Mouse (Mus musculus): ENCODE measurements around the gene Zp3. TPM values are rescaled to one million over a fixed set of nuclear protein-coding genes. Genes with fewer than 3 reads are reported as not detected.

Zp3 gene
- total RNA-seq, 4 experiments from 2014 or later: not detected

DNA sequence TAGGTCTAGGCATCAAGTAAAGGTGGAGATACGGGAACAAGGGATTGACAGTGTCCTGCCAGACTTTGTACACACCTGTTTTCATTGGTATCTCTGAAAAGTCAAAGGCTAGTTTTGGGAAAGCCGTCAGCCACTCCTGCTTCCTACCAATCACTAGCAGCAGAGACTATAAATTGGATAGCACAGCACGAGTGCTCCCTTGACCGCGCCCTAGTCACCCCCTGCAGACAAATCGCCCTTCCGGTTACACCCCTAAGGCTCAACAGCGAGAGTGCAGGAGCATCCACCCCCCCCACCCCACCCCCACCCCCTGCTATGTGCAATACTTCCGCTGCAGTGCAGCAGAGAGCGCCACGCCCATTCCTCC, 17.8 kb upstream of the Zp3 start:
- no peak for DNase-seq

GRCm38 (mm10) chr5:135962492-135963279, 17.2 kb upstream of the Zp3 start:
- DNase-seq: peak; percentile 99

DNA sequence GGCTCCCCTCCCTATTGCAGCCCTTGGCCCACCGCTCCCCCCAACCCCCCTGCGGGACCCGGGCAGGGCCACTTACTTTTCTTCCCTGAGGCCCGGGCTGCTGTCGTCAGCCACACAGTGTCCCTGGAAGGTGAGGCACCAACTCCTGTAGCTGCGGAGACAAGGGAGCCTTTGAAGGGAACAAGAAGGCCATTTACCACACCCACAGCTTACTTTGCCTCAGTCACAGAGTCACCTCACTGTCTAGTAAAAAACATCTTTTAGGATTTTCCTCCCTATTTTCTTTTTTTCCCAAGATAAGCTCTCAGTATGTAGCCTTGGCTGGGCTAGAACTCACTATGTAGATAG, 16.6 kb upstream of the Zp3 start:
- DNase-seq: no peak

DNA sequence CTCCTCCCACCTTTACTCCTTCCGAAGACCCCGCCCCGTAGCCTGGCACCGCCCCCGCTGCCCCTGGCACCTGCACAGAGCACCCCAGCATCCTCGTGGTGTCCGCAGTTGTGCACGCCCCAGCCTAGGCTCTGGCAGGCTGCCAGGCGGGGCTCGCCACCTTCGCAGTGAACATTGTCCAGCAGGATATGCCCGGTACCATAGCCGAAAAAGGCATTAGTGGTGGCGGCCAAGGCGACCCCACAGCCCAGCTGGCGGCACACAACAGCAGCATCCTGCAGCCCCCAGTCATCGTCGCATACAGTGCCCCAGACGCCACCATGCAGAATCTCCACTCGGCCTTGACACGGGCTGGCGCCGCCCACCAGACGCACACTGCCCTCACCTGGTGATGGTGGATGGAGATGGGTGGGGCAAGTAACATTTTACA, 14.4 kb upstream of the Zp3 start:
- no peak for DNase-seq

DNA sequence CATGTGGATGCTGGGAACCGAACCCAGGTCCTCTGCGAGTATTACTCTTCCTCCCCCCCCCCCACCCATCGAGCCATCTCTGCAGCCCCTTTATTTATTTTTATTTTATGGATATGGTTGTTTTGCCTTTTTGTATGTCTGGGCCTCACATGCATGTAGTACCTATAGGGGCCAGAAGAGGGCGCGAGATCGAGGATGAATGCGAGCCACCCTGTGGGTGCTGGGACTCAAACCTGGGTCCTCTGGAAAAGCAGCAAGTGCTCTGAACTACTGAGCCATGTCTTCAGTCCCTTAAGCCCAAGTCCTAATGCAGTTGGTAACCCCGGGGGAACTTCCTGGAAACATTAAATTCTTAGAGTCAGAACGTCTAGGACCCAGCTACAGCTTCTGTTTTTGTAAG, 13.0 kb upstream of the Zp3 start:
- no peak for DNase-seq

DNA sequence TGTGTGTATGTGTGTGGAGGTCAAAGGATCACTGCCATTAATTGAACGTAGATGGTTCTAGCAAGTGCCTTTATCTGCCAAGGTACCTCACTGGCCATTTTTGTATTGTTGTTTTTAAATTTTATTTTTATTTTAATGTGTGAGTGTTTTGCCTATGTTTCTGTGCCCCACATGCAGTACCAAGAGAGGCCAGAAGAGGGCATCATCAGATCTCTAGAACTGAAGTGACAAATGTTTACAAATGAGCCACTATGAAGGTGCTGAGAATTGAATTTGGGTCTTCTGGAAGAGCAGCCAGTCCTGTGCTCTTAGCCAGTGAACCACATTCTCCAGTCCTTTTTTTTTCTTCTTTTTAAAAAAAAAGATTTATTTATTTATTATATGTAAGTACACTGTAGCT, 11.1 kb upstream of the Zp3 start:
- DNase-seq: no peak

DNA sequence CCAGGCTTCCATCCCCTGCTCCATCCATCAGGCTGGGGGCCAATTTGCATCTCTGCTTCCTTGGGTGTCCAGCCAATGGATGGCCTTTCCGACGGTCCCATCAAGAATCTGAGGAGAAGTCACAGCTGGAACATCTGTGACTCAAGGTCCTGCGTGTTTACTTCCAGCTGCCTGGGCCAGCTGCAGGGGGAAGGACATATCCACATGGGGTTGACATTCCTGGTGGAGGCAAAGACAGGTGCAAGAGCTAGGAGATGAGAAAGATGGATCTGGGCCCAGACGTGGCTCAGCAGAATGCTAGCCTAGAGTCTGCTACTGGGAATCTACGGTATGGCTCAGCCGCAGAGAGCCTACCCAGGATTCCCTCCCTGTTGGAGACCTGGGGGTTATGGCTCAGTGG, 9.7 kb upstream of the Zp3 start:
- no peak for DNase-seq

DNA sequence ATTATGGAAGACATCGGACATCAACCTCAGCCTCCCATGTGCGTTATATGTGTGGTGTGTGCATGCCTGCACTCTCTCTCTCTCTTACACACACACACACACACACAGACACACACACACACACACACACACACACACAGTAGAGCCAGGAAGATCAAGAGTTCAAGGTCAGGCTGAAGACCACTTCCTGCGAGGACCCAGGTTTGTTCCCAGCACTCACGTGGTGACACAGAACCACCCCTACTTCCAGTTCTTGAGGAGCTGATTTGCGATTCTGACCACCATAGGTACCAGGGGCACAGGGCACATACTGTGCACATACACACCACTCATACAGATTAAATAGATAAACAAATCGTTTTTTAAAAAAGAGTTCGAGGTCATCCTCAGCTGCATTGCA, 8.0 kb upstream of the Zp3 start:
- no peak for DNase-seq

DNA sequence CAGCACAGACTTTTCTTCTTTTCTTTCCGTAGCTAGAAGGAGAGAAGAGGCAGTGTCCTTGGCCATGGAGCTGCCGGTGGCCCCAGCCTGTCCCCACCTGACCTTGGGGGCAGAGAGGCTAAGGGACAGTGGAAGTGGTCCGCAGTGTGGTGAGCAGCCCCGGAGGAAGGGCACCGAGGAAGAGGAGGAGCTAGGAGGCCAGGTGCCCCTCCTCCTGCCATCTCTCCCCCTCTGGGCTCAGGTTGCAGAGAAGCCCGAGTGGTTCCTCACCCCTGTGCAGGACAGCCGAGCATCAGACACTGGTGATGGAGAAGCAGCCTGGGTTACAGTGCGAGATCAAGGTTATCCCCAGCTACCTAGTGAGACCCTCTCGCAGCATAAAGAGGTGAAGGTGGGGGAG, 5.5 kb upstream of the Zp3 start, which contains the start of gene Ssc4d:
Gene Ssc4d, minus strand, starts transcription at position 167 of the 400 bp plus-strand sequence.
- no peak for DNase-seq

GRCm38 (mm10) chr5:135975893-135976668, 3.8 kb upstream of the Zp3 start:
- DNase-seq: no peak

GRCm38 (mm10) chr5:135979381-135979780, 518 bp upstream of the Zp3 start:
- DNase-seq: no peak

- DNase-seq: no peak
Measured at GRCm38 (mm10) chr5:135982398-135982797, 2.5 kb downstream of the Zp3 start.

DNA sequence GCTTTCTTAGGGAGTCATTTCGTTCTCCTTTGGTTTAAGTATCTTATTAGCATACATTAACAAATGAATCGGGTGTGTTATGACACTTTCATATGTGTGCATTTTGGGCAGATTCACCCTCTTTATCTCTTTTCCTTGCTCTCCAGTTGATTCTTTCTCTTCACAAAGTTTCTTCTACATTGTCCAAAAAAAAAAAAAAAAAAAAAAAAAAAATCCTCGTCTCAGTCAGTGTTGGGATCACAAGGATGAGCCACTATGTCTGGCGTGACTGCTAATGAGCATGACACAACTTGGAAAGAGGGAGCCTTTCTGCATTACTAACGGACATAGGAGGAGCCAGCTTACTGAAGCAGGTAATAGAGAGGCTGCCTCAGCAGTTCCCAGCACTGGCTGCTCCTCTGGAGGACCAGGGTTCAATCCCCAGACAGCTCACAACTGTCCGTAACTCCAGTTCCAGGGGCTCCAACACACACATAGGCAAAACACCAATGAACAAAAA, 4.7 kb downstream of the Zp3 start:
- no peak for DNase-seq

- DNase-seq: no peak
Measured at GRCm38 (mm10) chr5:135987248-135987647, 7.3 kb downstream of the Zp3 start.

DNA sequence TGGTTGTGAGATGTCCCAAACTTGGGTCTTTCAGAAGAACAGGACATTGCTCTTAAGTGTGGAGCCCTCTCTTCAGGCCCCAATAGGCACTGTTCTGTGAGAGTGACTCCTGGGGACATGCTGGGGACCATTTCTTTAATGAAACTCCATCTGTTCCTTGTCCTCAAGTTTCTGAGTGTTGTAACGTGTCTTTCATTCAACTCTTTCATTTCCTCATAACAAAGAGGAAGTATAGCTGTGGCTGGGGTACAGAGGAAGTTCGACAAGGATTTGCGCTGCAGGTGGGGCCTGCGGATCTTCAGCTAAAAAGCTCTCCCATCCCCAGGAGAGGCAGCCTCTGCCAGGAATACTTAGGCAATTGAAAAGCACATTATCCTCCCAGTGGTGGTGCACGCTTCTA, 10.7 kb downstream of the Zp3 start:
- DNase-seq: no peak

DNA sequence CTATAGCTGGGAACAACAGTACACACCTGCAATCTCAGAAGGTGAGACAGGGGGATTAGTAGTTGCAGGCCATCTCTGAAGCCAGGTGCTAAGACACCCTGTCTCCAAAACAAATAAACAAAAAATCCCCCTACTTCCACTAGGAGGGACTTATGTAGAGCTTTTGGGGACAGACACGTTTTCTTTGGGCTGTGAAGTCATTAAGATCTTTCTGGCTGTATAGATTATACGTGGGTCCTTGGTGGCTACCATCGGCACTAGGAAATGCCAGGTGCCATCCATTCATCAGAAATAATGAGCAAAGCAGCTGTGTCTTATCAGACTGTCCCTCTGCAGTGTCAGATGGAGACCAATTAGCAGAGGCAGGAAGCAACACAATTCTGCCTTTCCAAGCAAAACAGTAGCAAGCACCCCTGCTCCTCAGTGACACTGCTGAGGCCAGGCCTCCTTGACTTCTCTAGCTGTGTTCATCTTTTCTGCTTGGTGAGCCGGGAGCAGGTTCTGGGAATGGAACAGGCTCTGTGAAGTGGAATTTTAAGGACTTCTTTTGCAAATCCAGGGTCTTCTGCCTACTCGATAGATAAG, 13.6 kb downstream of the Zp3 start:
- DNase-seq: no peak

- DNase-seq: no peak
Measured at GRCm38 (mm10) chr5:135994335-135994724, 14.4 kb downstream of the Zp3 start.

DNA sequence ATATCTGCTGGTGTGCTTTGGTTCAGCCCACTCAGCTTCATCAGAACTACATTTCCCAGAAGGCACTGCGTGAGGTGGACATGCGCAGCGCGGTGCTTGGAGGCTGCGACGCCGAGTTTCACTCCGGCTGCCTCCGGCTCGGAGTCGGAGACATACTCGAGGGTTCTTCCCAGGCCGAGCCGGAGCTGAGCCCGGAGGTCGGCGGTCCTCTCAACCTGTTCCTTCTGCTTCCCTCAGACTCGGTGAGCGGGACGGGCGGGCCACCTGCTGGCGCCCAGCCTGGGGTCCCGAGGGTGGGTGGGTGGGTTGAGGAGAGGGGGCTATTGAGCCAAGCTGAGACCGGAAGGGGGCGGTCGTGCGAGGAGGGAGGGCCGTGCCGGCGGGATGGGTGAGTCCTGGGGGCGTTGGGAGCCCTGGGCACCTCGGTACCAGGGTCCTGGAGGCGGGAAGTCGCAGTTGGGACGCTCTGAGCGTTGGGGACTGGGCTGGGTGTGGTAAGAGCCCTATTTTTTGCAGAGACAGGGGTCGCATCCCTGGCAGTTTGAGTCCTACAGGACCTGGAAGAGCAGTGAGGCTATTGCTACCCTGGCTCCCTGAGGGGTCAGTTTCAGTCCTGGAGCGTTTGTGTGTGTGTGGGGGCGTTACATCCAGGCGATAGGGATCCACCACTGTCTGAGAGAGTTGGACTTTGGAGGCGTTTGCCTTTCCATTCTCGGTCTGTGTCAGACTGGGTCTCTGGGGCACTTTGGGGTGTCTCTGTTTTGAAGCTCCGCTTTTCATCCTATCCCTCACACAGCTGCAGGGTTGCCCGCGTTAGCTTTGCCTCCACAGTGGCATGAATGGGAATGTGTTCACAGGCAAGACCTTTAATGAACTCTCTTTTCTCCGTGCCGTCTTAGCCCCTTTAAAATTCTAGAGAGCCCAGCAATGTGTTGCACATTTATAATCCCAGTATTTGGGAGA, 15.1 kb downstream of the Zp3 start, which contains the start of gene Dtx2:
Gene Dtx2, plus strand, starts transcription at position 76 of the 963 bp plus-strand sequence.
- DNase-seq: peak; percentile 83

DNA sequence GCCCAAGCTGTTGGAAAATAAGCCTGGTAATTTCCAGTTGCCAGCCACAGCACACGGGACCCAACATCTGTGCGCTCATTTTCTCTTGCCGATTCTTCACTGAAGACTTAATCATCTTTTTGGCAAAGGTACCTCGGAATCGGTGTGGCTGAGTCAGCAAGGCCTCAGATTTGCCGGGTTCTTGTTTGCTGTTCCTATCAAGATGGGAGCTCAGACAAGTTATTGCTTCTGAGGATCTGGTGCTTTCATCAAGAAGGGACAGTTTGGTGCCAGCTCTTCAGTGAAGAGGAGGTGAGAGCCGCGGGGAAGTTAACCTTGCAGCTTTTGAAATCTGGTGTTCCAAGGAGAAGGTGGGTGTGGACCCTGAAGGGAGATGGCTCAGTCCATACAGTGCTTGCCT, 16.3 kb downstream of the Zp3 start:
- DNase-seq: no peak

GRCm38 (mm10) chr5:136001222-136001621, 21.3 kb downstream of the Zp3 start:
- no peak for DNase-seq

DNA sequence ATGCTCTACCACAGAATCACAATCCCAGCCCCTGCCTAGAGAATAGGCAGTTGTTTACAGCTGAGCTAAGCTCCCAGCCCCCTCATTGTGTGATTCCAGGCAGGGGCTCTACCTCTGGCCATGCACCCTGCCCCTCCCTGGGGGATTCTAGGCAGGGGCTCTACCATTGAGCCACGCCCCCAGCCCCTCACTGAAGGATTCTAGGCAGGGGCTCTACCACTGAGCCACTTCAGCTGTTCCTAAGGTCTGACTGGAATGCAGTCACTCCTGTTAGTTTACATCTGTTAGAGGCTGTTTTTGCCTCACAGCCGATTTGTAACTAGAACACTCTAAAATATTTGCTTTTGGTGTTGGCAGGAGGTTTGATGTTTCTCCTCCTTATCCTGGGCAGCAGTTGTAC, 22.4 kb downstream of the Zp3 start:
- DNase-seq: no peak

DNA sequence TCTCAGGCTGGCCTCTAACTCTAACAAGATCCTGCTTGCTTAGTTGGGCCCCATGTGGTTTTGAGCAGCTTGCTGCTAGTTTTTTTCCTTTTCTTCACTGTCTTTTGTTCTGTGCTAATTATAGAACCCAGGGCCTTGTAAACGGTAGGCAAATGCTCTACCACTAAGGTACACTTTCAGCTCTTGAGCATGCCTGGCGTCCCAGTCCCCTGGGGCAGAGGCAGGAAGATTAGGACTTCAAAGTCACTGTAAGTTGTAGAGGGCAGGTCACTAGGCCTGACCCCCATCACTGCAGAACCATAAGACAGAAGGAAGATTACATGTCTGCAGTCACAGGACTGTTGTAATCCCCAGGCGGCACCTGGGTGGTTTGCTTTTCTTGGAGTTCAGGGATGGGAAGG, 22.9 kb downstream of the Zp3 start:
- no peak for DNase-seq
